Mouse (Mus musculus): ENCODE measurements around the gene Wnt9b. TPM values are rescaled to one million over a fixed set of nuclear protein-coding genes. Genes with fewer than 3 reads are reported as not detected.

The Wnt9b gene
- not detected in 2 replicates for total RNA-seq (2012; rRNA removed)
- polyA plus RNA-seq (2012; ENCODE audit: insufficient read depth in 1 of 2, insufficient read length in 2 of 2, low read depth in 1 of 2, low replicate concordance in 2 of 2, missing spikeins in 1 of 2), result not detected

DNA sequence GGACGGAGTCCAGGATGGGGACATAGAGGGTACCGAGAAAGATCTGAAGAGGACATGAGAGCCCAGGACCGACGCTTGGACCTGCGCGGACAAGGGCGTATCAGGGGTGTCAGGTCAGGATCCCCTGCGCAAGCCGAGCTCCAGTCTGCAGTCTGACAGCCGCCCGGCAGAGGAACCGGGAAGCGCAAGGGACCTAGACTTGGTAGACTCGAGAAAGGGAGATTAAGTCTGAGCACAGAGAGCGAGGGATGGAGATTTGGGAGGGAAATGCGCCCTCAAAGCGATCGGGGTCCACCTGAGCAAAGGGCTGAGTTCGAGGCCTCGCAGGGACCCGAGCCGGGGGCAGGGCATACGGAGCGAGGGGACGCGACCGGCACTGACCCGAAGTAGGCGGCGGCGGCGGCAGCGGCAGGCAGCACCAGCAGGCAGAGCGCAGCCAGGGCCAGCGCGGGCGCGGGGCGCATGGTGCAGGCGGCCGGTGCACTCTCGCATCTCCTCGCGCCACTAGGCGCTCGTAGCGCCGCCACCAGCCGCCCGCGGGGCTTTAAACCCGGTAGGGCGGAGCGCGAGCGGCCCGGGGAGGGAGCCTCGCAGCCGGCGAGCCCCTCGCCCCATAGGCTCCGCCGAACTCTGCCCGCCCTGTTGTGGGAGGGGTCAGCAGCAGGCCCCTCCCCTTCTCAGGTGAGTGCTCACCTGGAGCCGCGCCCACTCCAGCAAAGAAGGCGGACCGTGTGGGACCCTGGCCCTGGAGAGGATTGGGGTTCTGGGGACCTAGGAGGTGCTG is at the start of gene Wnt9b:
Wnt9b (minus strand) TSS at position 516 of the 784 bp plus-strand sequence.
- TF ChIP-seq SIN3A (IDR thresholded peaks at IDR 0.05; ENCODE audit: low read length), result no peak
- TF ChIP-seq KAT2A (conservative IDR thresholded peaks at IDR 0.05; ENCODE audit: low read depth, low read length), result no peak
- TF ChIP-seq MYC (IDR thresholded peaks at IDR 0.05; ENCODE audit: low read depth, low read length), result no peak
- no peak for TF ChIP-seq ZNF384 (IDR thresholded peaks at IDR 0.05; ENCODE audit: low read depth, low read length)
- no peak for TF ChIP-seq MEF2A (IDR thresholded peaks at IDR 0.05; ENCODE audit: extremely low read depth, insufficient replicate concordance, low read depth, low read length, poor library complexity, severe bottlenecking)
- no peak for TF ChIP-seq HCFC1 (IDR thresholded peaks at IDR 0.05; ENCODE audit: low read depth, low read length)
- TF ChIP-seq MAZ (IDR thresholded peaks at IDR 0.05; ENCODE audit: low read depth, low read length), result no peak
- TF ChIP-seq NELFE (IDR thresholded peaks at IDR 0.05; ENCODE audit: low read depth, low read length), result no peak
- TF ChIP-seq TCF12 (IDR thresholded peaks at IDR 0.05; ENCODE audit: low read depth, low read length), result no peak
- no peak for TF ChIP-seq JUND (IDR thresholded peaks at IDR 0.05; ENCODE audit: low read depth, low read length)
- no peak for TF ChIP-seq MAX (IDR thresholded peaks at IDR 0.05; ENCODE audit: low read length)
- no peak for TF ChIP-seq EP300 (IDR thresholded peaks at IDR 0.05; ENCODE audit: low read depth in 1 of 2, low read length in 2 of 2)
- DNase-seq (ENCODE audit: low read depth, low spot score), result no peak
- no peaks in the 10 kb centered on the region for H3K36me3 ChIP-seq (ENCODE audit: control insufficient read depth in 1 of 2, insufficient read depth in 2 of 2, low read length in 2 of 2)
- H3K79me2 ChIP-seq (ENCODE audit: control insufficient read depth, insufficient read depth, low read length, poor library complexity), result no peaks in the 10 kb centered on the region; the same call in 1 of the 2 replicates
- no peak within 1 kb of the TSS for H3K9ac ChIP-seq (ENCODE audit: control insufficient read depth, low read depth, low read length, poor library complexity, severe bottlenecking)
- H3K4me1 ChIP-seq (ENCODE audit: control insufficient read depth in 1 of 2, insufficient read depth in 2 of 2, low read length in 2 of 2), result no peaks in the 10 kb centered on the region
- no peaks in the 10 kb centered on the region for H3K9me3 ChIP-seq (replicated peaks; ENCODE audit: insufficient read depth, low read length)
- no peak within 1 kb of the TSS for H3K4me3 ChIP-seq (ENCODE audit: control insufficient read depth in 1 of 2, insufficient read depth in 1 of 2, low read depth in 2 of 2, low read length in 2 of 2)
- H3K27me3 ChIP-seq (ENCODE audit: control insufficient read depth in 1 of 2, insufficient read depth in 2 of 2, low read length in 2 of 2), result peaks cover 0 to 3% of the 10 kb centered on the region in 2 experiments; a peak in 2 of 4 replicates
- no peak within 1 kb of the TSS for H3K27ac ChIP-seq (ENCODE audit: control insufficient read depth, low read depth, low read length)

DNA sequence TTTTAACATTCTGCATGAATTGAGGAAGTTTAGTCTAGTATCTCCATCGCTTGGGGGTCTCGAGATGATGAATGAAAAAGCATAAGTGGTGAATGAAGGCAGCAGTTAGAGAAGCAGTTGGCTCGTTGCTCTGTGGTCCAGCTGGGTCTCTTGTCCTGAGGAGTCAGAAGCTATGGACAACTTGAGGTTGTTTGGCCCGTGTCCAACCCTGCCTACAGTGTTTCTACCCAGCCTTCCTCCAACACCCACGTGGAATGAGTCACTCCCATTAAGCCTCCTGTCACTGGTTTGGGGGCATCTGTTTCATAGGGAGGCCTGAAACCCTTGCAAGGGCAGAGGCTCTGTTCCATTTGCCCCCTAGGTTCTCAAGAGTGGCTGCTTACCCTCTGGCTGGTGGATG is 40.3 kb upstream of the Wnt9b start:
- H3K9me3 ChIP-seq (replicated peaks; ENCODE audit: insufficient read depth, low read length), result no peaks in the 10 kb centered on the region
- no peak overlapping the region for H3K9ac ChIP-seq (ENCODE audit: control insufficient read depth, low read depth, low read length, poor library complexity, severe bottlenecking)
- no peak for DNase-seq (ENCODE audit: low read depth, low spot score)
- H3K36me3 ChIP-seq (ENCODE audit: control insufficient read depth in 1 of 2, insufficient read depth in 2 of 2, low read length in 2 of 2), result no peaks in the 10 kb centered on the region
- no peaks in the 10 kb centered on the region for H3K4me1 ChIP-seq (ENCODE audit: control insufficient read depth in 1 of 2, insufficient read depth in 2 of 2, low read length in 2 of 2)
- H3K27me3 ChIP-seq (ENCODE audit: control insufficient read depth in 1 of 2, insufficient read depth in 2 of 2, low read length in 2 of 2), result no peaks in the 10 kb centered on the region
- TF ChIP-seq EP300 (IDR thresholded peaks at IDR 0.05; ENCODE audit: low read depth in 1 of 2, low read length in 2 of 2), result no peak
- TF ChIP-seq NELFE (IDR thresholded peaks at IDR 0.05; ENCODE audit: low read depth, low read length), result no peak
- no peak for TF ChIP-seq E2F4 (IDR thresholded peaks at IDR 0.05; ENCODE audit: borderline replicate concordance, low read depth, low read length)
- no peak for TF ChIP-seq SIN3A (IDR thresholded peaks at IDR 0.05; ENCODE audit: low read length)
- no peak for TF ChIP-seq ZKSCAN1 (IDR thresholded peaks at IDR 0.05; ENCODE audit: low read depth, low read length)
- no peaks in the 10 kb centered on the region for H3K79me2 ChIP-seq (ENCODE audit: control insufficient read depth, insufficient read depth, low read length, poor library complexity)
- H3K27ac ChIP-seq (ENCODE audit: control insufficient read depth, low read depth, low read length), result no peak overlapping the region
- no peak overlapping the region for H3K4me3 ChIP-seq (ENCODE audit: control insufficient read depth in 1 of 2, insufficient read depth in 1 of 2, low read depth in 2 of 2, low read length in 2 of 2)

Data from MEL (cell line).